Mouse (Mus musculus): ENCODE results near the gene Spata21. TPM values are rescaled to one million over a fixed set of nuclear protein-coding genes. Genes with fewer than 3 reads are reported as not detected.

Gene Spata21
- polyA plus RNA-seq (2015; fragmentation: Illumina TruSeq; extraction: RNeasy Lipid Tissue Mini Kit (QIAGEN cat#74804); ENCODE audit: insufficient read depth, low replicate concordance), result not detected

DNA sequence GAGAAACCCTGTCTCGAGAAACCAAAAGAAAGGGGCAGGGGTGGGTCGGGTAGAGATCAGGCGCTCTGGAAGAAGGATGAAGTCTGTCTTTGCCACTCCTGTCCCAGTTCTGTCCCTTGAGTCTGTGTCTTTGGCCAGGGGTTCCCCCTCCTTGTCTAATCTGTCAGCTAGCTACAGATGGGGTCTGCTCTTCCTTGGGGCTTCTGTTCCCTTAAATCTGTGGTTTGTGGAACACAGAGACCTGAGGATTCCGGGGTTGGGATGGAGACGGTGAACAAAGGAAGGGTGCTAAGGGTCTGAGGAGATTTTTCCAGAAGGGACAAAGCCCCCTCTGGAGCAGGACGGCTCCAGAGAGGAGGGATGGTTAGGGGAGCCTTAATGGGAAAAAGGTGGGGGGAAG lies at the start of gene Spata21:
Gene Spata21 (plus strand): TSS at position 301 of the 400 bp plus-strand sequence.

GRCm38 (mm10) chr4:141060426-141061301 lies 27.5 kb upstream of the Spata21 start, which contains the start of gene Crocc:
Gene Crocc, minus strand, starts transcription at chr4:141060550.

GRCm38 (mm10) chr4:141077681-141078509 lies 10.2 kb upstream of the Spata21 start, which contains the start of gene Necap2:
Gene Necap2, minus strand, starts transcription at chr4:141078357.

DNA sequence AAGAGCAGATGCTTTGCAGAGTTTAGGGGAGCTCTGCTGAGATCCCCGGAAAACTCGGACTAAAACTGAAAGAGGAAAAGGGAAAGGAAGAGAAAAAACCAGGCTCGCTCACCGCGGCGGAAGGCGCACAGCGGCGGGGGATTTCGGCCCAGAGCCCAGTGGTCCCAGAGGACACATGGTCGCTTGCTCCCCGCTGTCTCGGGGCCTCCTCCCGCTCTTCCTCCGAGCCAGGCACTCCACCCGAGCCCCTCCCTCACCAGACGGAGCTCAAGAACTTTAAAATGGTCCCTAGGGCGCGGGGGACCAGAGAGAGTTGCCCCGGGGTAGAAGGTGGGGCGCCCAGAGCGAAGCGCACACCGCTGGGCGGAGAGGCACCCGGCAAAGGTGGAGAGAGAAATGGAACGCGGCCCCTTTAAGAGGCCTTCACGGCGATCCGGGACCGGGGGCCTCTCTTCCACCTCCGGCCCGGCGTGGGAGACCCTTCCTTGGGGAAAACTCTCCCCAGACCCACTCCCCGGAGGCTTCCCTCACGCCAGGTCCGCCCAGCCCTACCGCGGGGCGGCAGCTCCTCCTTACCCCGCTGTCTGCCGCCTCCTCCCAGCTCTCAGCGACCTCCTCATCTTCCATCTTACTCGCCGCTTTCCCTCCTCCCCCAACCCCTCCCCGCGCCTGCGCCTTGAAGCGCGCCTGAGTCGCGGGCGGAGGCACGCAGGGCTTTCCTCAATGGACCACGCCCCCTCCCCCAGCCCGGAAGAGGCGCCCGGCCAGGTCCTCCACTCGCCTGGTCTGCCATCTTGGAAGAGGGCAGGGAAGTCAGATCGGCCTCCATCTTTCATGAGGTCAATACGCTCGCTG lies 51.2 kb downstream of the Spata21 start, which contains the start of gene Szrd1:
Gene Szrd1 (minus strand): TSS at position 660 of the 855 bp plus-strand sequence.

DNA sequence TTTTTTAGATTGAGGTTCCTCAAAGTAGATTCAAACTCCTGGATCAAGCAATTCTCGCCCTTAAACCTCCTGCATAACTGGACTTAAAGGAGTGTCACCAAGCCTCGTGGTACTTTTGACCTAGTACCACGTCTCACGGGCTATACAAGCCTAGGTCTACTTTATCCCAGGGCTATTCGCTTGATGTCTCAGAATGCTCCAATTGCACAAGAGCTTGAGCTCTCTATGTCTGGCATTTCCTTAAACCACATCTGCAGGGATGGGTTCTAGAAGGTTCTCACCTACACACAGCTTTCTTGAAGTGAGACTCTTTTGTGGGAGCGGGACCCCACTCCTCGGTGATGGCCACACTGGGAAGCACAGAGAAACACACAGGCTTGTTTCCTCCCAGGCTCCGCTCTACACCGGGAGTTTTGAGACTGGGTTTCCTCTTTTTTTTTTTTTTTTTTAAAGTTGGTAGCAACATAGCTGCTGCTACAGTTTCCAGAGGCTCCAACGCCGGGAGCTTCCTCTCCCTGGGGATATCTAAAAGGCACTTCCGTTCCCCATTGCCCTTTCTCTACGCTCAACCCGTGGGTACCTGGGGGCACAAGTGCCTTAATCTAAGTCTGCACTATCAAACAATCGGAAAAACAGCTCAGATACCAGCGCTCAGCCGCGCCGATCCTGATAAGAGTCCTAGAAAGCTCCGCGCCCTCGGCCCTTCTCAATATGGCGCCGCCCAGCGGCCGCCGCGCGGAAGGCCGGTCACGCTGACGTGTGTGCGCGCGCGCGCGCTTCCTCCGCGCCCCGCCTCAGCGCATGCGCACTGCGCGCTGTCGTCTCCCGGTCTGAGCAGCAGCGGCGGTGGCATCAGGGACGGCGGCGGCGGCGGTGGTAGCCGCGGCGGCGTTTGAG lies 59.2 kb downstream of the Spata21 start, which contains the start of gene Fbxo42:
Gene Fbxo42 (plus strand): TSS at position 802 of the 897 bp plus-strand sequence.

Other genes starting within 250 kb of the Spata21 start
- 0.08 TPM for gene Padi1, start 242.6 kb upstream of the Spata21 start, polyA plus RNA-seq (2015; fragmentation: Illumina TruSeq; extraction: RNeasy Lipid Tissue Mini Kit (QIAGEN cat#74804); ENCODE audit: insufficient read depth, low replicate concordance)
- gene Padi2, start 182.0 kb upstream of the Spata21 start, polyA plus RNA-seq (2015; fragmentation: Illumina TruSeq; extraction: RNeasy Lipid Tissue Mini Kit (QIAGEN cat#74804); ENCODE audit: insufficient read depth, low replicate concordance), result 10.4 TPM
- gene Sdhb, start 127.1 kb upstream of the Spata21 start, polyA plus RNA-seq (2015; fragmentation: Illumina TruSeq; extraction: RNeasy Lipid Tissue Mini Kit (QIAGEN cat#74804); ENCODE audit: insufficient read depth, low replicate concordance), result 79.2 TPM
- gene Atp13a2, start 101.5 kb upstream of the Spata21 start, polyA plus RNA-seq (2015; fragmentation: Illumina TruSeq; extraction: RNeasy Lipid Tissue Mini Kit (QIAGEN cat#74804); ENCODE audit: insufficient read depth, low replicate concordance), result 27.2 TPM
- gene Mfap2, start 77.9 kb upstream of the Spata21 start, polyA plus RNA-seq (2015; fragmentation: Illumina TruSeq; extraction: RNeasy Lipid Tissue Mini Kit (QIAGEN cat#74804); ENCODE audit: insufficient read depth, low replicate concordance), result 0.58 TPM
- gene Crocc, start 27.8 kb upstream of the Spata21 start, polyA plus RNA-seq (2015; fragmentation: Illumina TruSeq; extraction: RNeasy Lipid Tissue Mini Kit (QIAGEN cat#74804); ENCODE audit: insufficient read depth, low replicate concordance), result 4.0 TPM
- gene Necap2, start 10.0 kb upstream of the Spata21 start, polyA plus RNA-seq (2015; fragmentation: Illumina TruSeq; extraction: RNeasy Lipid Tissue Mini Kit (QIAGEN cat#74804); ENCODE audit: insufficient read depth, low replicate concordance), result 59.1 TPM
- gene Szrd1, start 51.4 kb downstream of the Spata21 start, polyA plus RNA-seq (2015; fragmentation: Illumina TruSeq; extraction: RNeasy Lipid Tissue Mini Kit (QIAGEN cat#74804); ENCODE audit: insufficient read depth, low replicate concordance), result 35.3 TPM
- 11.9 TPM for gene Fbxo42, start 59.6 kb downstream of the Spata21 start, polyA plus RNA-seq (2015; fragmentation: Illumina TruSeq; extraction: RNeasy Lipid Tissue Mini Kit (QIAGEN cat#74804); ENCODE audit: insufficient read depth, low replicate concordance)
- gene Rsg1, start 125.6 kb downstream of the Spata21 start, polyA plus RNA-seq (2015; fragmentation: Illumina TruSeq; extraction: RNeasy Lipid Tissue Mini Kit (QIAGEN cat#74804); ENCODE audit: insufficient read depth, low replicate concordance), result 0.39 TPM
- gene Arhgef19, start 151.2 kb downstream of the Spata21 start, polyA plus RNA-seq (2015; fragmentation: Illumina TruSeq; extraction: RNeasy Lipid Tissue Mini Kit (QIAGEN cat#74804); ENCODE audit: insufficient read depth, low replicate concordance), result not detected
- 1.8 TPM for gene Epha2, start 212.9 kb downstream of the Spata21 start, polyA plus RNA-seq (2015; fragmentation: Illumina TruSeq; extraction: RNeasy Lipid Tissue Mini Kit (QIAGEN cat#74804); ENCODE audit: insufficient read depth, low replicate concordance)